Mouse (Mus musculus) ES-E14 (cell line): Measurements from ENCODE around the gene Fosb. TPM values are rescaled to one million over a fixed set of nuclear protein-coding genes. Genes with fewer than 3 reads are reported as not detected.

Source experiments
- DNase-seq: peaks from one replicate; pipeline ENCODE4 v3.0.0-alpha.2; 2013; ENCODE audit warnings: low read depth, low spot score
- H3K27ac ChIP-seq: 2 replicates; pipeline ENCODE4 v1.5.1; 2012; ENCODE audit warnings: low read depth, mild to moderate bottlenecking, low read length, moderate library complexity, mixed read lengths; ENCODE audit not compliant: poor library complexity, insufficient read depth, severe bottlenecking
- H3K36me3 ChIP-seq: 2 replicates; pipeline ENCODE4 v1.6.1; 2012; ENCODE audit warnings: mild to moderate bottlenecking, low read length, moderate library complexity, mixed read lengths; ENCODE audit not compliant: control insufficient read depth, poor library complexity, insufficient read depth, severe bottlenecking
- H3K4me1 ChIP-seq, 2 experiments: fragments of 150-350 bp in 1 of 2; sonication (generic) in 1 of 2; 2 replicates each; pipeline ENCODE4 v1.6.1; 2012; ENCODE audit warnings: low read length in 2 of 2, mild to moderate bottlenecking in 1 of 2, mixed read lengths in 1 of 2; ENCODE audit not compliant: control insufficient read depth in 2 of 2, insufficient read depth in 2 of 2, poor library complexity in 1 of 2
- H3K4me3 ChIP-seq, 2 experiments: fragments of 150-350 bp in 1 of 2; sonication (generic) in 1 of 2; 2 replicates each; pipeline ENCODE4 v1.5.1; 2012; ENCODE audit warnings: low read length in 2 of 2, low read depth in 1 of 2, mild to moderate bottlenecking in 1 of 2, mixed read lengths in 1 of 2; ENCODE audit not compliant: insufficient read depth in 1 of 2, poor library complexity in 1 of 2, severe bottlenecking in 1 of 2
- H3K9ac ChIP-seq: 2 replicates; pipeline ENCODE4 v1.6.1; 2012; ENCODE audit warnings: low read depth, mild to moderate bottlenecking, low read length, mixed read lengths; ENCODE audit not compliant: poor library complexity, insufficient read depth, severe bottlenecking
- H3K9me3 ChIP-seq: fragments of 150-350 bp; sonication (generic); 2 replicates; pipeline ENCODE4 v1.6.1; 2012; ENCODE audit warnings: low read depth, mild to moderate bottlenecking, low read length; ENCODE audit not compliant: control insufficient read depth, insufficient read depth
- CHD2 ChIP-seq: IDR thresholded peaks from 2 replicates; pipeline ENCODE4 v1.6.1; 2014; ENCODE audit warnings: mild to moderate bottlenecking, low read depth, low read length, inconsistent platforms
- HCFC1 ChIP-seq: IDR thresholded peaks from 2 replicates; pipeline ENCODE4 v1.6.1; 2012; ENCODE audit warnings: low read length, inconsistent platforms, borderline replicate concordance; ENCODE audit not compliant: insufficient read depth
- MAFK ChIP-seq: IDR thresholded peaks from 2 replicates; pipeline ENCODE4 v1.6.1; 2014; ENCODE audit warnings: mild to moderate bottlenecking, low read depth, low read length, inconsistent platforms; ENCODE audit not compliant: insufficient read depth
- ZC3H11A ChIP-seq: IDR thresholded peaks from 2 replicates; pipeline ENCODE4 v1.6.1; 2012; ENCODE audit warnings: low read depth, mild to moderate bottlenecking, inconsistent platforms, low read length, borderline replicate concordance
- ZNF384 ChIP-seq: IDR thresholded peaks from 2 replicates; pipeline ENCODE4 v1.6.1; 2012; ENCODE audit warnings: low read depth, low read length, inconsistent platforms
- in situ Hi-C, 2 experiments: fragments of 600-800 bp; cut with MboI; formaldehyde crosslinking; loops; one replicate each; pipeline ENCODE4 v1.15.1; 2025; ENCODE audit warnings: low sequenced_read_pairs in 2 of 2, inconsistent platforms in 1 of 2; ENCODE audit not compliant: unreplicated experiment in 2 of 2
- total RNA-seq: library from RNA; depleted of rRNA; stranded (reverse); fragments of 300-350 nt; gene quantifications from 2 replicates; pipeline ENCODE4 v1.2.3, GENCODE M21; 2012

Gene Fosb
- total RNA-seq, 1 experiment = 5.8 TPM

DNA sequence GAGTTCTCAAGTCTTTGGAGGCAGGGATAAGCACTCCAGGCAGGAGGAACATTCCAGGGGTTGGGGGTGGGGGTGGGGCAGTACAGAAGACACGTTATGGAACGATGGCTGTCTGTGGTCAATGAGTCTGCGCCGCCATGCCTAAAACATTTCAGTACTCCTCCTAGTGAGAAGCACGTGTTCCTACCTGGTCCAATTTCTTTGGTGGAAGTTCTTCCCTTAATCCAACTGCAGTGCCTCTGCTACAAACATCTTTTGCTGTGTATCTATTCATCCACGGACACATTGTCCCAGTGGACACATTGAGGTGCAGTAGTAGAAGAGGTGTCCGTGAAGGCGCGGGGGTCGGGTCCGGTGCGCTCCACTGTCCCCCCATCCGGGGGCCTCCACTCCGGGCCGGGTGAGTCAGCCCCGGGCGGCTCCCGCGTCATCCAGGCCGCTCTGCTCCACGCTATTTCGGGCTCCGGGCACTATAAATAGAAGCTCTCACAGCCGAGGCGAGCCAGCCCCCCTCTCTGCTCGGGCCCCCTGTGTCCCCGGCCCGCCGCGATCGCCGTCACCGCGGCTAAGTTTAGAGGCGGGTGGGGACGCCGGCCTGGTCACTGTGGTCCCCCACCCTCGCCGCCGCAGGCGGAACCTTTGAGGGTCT, 32.0 kb upstream of the Fosb start:
- Histone ChIP-seq H3K36me3 (no peaks in the 10 kb centered on the region), H3K4me1 (peaks cover 4 to 19% of the 10 kb centered on the region in 2 experiments; a peak in 3 of 4 replicates), H3K27ac (no peak overlapping the region), H3K4me3 (peak overlapping the region; percentile 49 to 61), H3K9ac (peak overlapping the region; percentile 64; the same call in 1 of the 2 replicates), H3K9me3 (no peaks in the 10 kb centered on the region)
- in situ Hi-C loops = no loop called here
- DNase-seq = no peak
- no peak for TF ChIP-seq ZNF384

DNA sequence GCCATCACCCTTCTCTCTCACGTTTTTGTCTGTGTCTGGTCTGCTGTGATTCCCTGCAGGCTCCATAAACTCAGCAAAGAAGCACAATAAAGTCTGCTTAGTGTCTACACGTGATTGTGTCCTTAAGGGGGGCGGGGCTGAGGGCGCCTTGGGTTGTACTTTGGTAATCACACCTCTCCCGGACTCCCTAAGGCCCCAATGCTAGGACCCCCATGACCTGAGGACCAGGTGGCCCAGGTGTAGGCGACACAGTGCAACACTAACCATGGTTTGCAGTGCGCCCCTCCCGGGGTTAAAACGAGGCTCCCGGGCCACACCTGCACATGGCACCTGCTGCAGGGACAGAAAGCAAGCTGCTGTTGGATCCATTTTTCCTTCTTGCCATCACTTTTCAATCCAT, 31.4 kb upstream of the Fosb start:
- DNase-seq = no peak
- no peak overlapping the region for H3K4me3 ChIP-seq
- no peak overlapping the region for H3K27ac ChIP-seq
- H3K36me3 ChIP-seq = no peaks in the 10 kb centered on the region
- TF ChIP-seq ZC3H11A (no peak), ZNF384 (no peak), CHD2 (no peak), MAFK (no peak), HCFC1 (no peak)
- in situ Hi-C loops = no loop called here
- no peak overlapping the region for H3K9ac ChIP-seq
- no peaks in the 10 kb centered on the region for H3K9me3 ChIP-seq
- H3K4me1 ChIP-seq = peaks cover 4 to 19% of the 10 kb centered on the region in 2 experiments; a peak in 3 of 4 replicates

- no peak overlapping the region for H3K9ac ChIP-seq
- H3K4me3 ChIP-seq = no peak overlapping the region
- no peak overlapping the region for H3K27ac ChIP-seq
- DNase-seq = no peak
- no peaks in the 10 kb centered on the region for H3K36me3 ChIP-seq
- no peak for TF ChIP-seq MAFK
- no peaks in the 10 kb centered on the region for H3K9me3 ChIP-seq
- in situ Hi-C loops = no loop called here
- peaks cover 1 to 16% of the 10 kb centered on the region in 2 experiments; a peak in 2 of 4 replicates for H3K4me1 ChIP-seq
Observed at GRCm38 (mm10) chr7:19338596-19338995, 28.7 kb upstream of the Fosb start.

- Histone ChIP-seq H3K9ac (no peak overlapping the region), H3K9me3 (no peaks in the 10 kb centered on the region), H3K4me3 (no peak overlapping the region), H3K36me3 (no peaks in the 10 kb centered on the region), H3K27ac (no peak overlapping the region), H3K4me1 (peaks cover 1 to 16% of the 10 kb centered on the region in 2 experiments; a peak in 2 of 4 replicates)
- TF ChIP-seq HCFC1 (no peak), MAFK (no peak), ZC3H11A (no peak), CHD2 (no peak), ZNF384 (no peak)
- in situ Hi-C loops = no loop called here
- no peak for DNase-seq
Observed at GRCm38 (mm10) chr7:19338060-19338459, 28.2 kb upstream of the Fosb start.

DNA sequence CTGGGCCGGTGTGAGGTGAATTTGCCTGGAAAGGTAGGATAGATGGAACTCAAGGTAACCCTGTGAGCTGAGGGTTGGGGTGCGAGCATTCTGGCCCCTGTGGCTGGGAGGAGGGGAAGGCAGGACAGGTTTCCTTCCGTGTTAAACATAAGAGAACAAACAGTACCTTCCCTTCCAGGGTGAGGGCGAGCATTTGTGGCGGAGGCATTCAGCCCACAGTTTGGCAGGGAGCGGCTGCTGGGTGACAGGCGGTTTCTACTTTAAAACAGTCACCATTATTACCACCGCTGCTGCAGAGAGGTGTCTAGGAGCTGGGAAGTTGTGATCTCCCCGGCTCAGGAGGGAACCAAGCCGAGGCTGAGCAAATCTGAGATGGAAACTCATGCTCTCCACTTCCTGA, 27.3 kb upstream of the Fosb start:
- H3K27ac ChIP-seq = no peak overlapping the region
- H3K9ac ChIP-seq = no peak overlapping the region
- no peak overlapping the region for H3K4me3 ChIP-seq
- TF ChIP-seq ZC3H11A = no peak
- TF ChIP-seq CHD2 = no peak
- TF ChIP-seq ZNF384 = no peak
- TF ChIP-seq HCFC1 = no peak
- no peak for TF ChIP-seq MAFK
- H3K36me3 ChIP-seq = no peaks in the 10 kb centered on the region
- no peak for DNase-seq
- H3K4me1 ChIP-seq = peaks cover 3 to 15% of the 10 kb centered on the region in 2 experiments; a peak in 2 of 4 replicates
- no peaks in the 10 kb centered on the region for H3K9me3 ChIP-seq
- in situ Hi-C loops = no loop called here
